Comparison of ENCODE assay signal across 13 mouse cellular contexts in genomic region chr15:91643632-91644348, GRCm38 (mm10). TPM values are rescaled to one million over a fixed set of nuclear protein-coding genes. Genes with fewer than 3 reads are reported as not detected.
DNase-seq lines count a peak whose midpoint lies in the region; ATAC-seq and TF ChIP-seq lines count a peak whose summit lies in the region.
"Had no signal": no experiment of that assay in that cellular context is flagged by ENCODE, and none has a peak within 500 bp of the region (broad histone marks: within the 10 kb centered on the region; RNA-seq: fewer than 3 reads in every experiment).

No protein-coding gene starts in this region.

- no peak for TF ChIP-seq CTCF in spleen, adult 2 months (IDR thresholded peaks at IDR 0.05; ENCODE audit: extremely low read depth, insufficient read depth, insufficient read length, insufficient replicate concordance)

- H3K36me3 ChIP-seq in spleen, adult 2 months (ENCODE audit: control insufficient read depth, insufficient read depth, low read length), result no peaks in the 10 kb centered on the region
- H3K36me3 ChIP-seq in stomach, embryonic 16.5 days (ENCODE audit: control insufficient read depth, insufficient read depth, low read length), result no peaks in the 10 kb centered on the region
- H3K36me3 ChIP-seq: limb, embryonic 13.5 days had no signal

- H3K9ac ChIP-seq in stomach, embryonic 16.5 days (ENCODE audit: low read length), result no peak overlapping the region
- H3K9ac ChIP-seq: limb, embryonic 13.5 days had no signal

- WGBS in spleen, adult 2 months, result 15% methylated on average over 7 of the region's 7 CpGs
- 86% methylated on average over 7 of the region's 7 CpGs for WGBS in stomach, embryonic 16.5 days

- DNase-seq in CD4-positive, CD25-positive, alpha-beta regulatory T cell, adult 2 months (ENCODE audit: low read depth, low spot score), result peak; percentile 3
- DNase-seq in spleen, adult 2 months (ENCODE audit: low read depth in 1 of 2, low spot score in 2 of 2), result peak; percentile 39 to 67
- DNase-seq in spleen, postnatal 4 days (ENCODE audit: low spot score in 2 of 2), result no peak
- no peak for DNase-seq in left cerebral cortex, postnatal 25 days (ENCODE audit: low spot score in 2 of 2)
- DNase-seq in heart, postnatal 10 days, result no peak
- DNase-seq in cerebellum, adult 11-12 months, result no peak
- DNase-seq: adrenal gland, postnatal 36 days; cerebellum, adult 11 months had no signal

- H3K4me1 ChIP-seq in spleen, adult 2 months (ENCODE audit: control insufficient read depth, insufficient read depth, insufficient read length), result peaks cover 5% of the 10 kb centered on the region; the same call in 1 of the 2 replicates
- H3K4me1 ChIP-seq in stomach, embryonic 16.5 days (ENCODE audit: control insufficient read depth, insufficient read depth, low read length), result no peaks in the 10 kb centered on the region

- H3K4me3 ChIP-seq in spleen, adult 2 months (ENCODE audit: extremely low read depth, insufficient read depth, insufficient read length), result no peak overlapping the region
- no peak overlapping the region for H3K4me3 ChIP-seq in stomach, embryonic 16.5 days (replicated peaks; ENCODE audit: low read length)
- H3K4me3 ChIP-seq: limb, embryonic 13.5 days had no signal

- no peaks in the 10 kb centered on the region for H3K27me3 ChIP-seq in spleen, adult 2 months (ENCODE audit: control insufficient read depth, insufficient read depth, low read length)
- H3K27me3 ChIP-seq in stomach, embryonic 16.5 days (ENCODE audit: control insufficient read depth, insufficient read depth, low read length), result no peaks in the 10 kb centered on the region
- H3K27me3 ChIP-seq: limb, embryonic 13.5 days had no signal

- ATAC-seq in CD4-positive, CD25-positive, alpha-beta regulatory T cell, adult 4 months, result no peak
- no peak for ATAC-seq in stomach, embryonic 16.5 days (ENCODE audit: insufficient read depth, low FRiP score)
- ATAC-seq: forebrain, embryonic 16.5 days; hindbrain, postnatal 0 days had no signal

- intact Hi-C loops in left cerebral cortex, postnatal 25 days (cut with DNase I), result no loop called here
- intact Hi-C loops in heart, postnatal 10 days (cut with DNase I), result no loop called here

- TF ChIP-seq POLR2A in spleen, adult 2 months (IDR thresholded peaks at IDR 0.05; ENCODE audit: low read depth, low read length), result no peak

- H3K4me2 ChIP-seq in stomach, embryonic 16.5 days (ENCODE audit: low read depth, low read length), result no peak overlapping the region
- H3K4me2 ChIP-seq: limb, embryonic 13.5 days had no signal

- no peaks in the 10 kb centered on the region for H3K9me3 ChIP-seq in stomach, embryonic 16.5 days (replicated peaks; ENCODE audit: control insufficient read depth, low read length)
- H3K9me3 ChIP-seq: limb, embryonic 13.5 days had no signal

- H3K27ac ChIP-seq in spleen, adult 2 months (ENCODE audit: insufficient read depth, low read length), result peak overlapping the region; percentile 64
- H3K27ac ChIP-seq in stomach, embryonic 16.5 days (ENCODE audit: low read length), result peak overlapping the region; percentile 69
- H3K27ac ChIP-seq: hindbrain, postnatal 0 days had no signal

RNA-seq across cellular contexts. Expression of gene Lrrk2, which starts 29.2 kb away (rescaled TPM):
- polyA plus RNA-seq in CD4-positive, CD25-positive, alpha-beta regulatory T cell, adult 4 months (2017; shearing (Covaris generic)), result under 1 TPM in 1 of 2 experiments, not detected in 1; 0.37 TPM
- polyA plus RNA-seq in spleen, adult 2 months (2012; rRNA removed), result 8.5 and 9.7 TPM in 2 replicates
- 4.4 and 6.2 TPM in 2 replicates for polyA plus RNA-seq in stomach, embryonic 16.5 days (2015; fragmentation: Nextera tagmentation; extraction: Ambion mirVana)
- total RNA-seq in left cerebral cortex, postnatal 25 days (2021), result 10 to 100 TPM; 49.1 to 51.5 TPM
- 10 to 100 TPM; 10.8 to 13.7 TPM for total RNA-seq in heart, postnatal 10 days (2021)

Comparison
In these comparisons a context has a peak if more than half of its experiments do, and no peak if none do; other contexts are left out.
1. DNase-seq: peak in CD4-positive, CD25-positive, alpha-beta regulatory T cell, adult 2 months (single experiment) and spleen, adult 2 months (2 of 2); none in spleen, postnatal 4 days (0 of 2), left cerebral cortex, postnatal 25 days (0 of 2), heart, postnatal 10 days (0 of 2) and cerebellum, adult 11-12 months (single experiment).